Mouse (Mus musculus): Measurements from ENCODE around the gene Snf8. TPM values are rescaled to one million over a fixed set of nuclear protein-coding genes. Genes with fewer than 3 reads are reported as not detected.
A peak's percentile ranks its signal among the peaks of the same experiment; 100 is the strongest.

Gene Snf8
- polyA plus RNA-seq, 1 experiment from 2014 or later = 96.0 TPM

DNA sequence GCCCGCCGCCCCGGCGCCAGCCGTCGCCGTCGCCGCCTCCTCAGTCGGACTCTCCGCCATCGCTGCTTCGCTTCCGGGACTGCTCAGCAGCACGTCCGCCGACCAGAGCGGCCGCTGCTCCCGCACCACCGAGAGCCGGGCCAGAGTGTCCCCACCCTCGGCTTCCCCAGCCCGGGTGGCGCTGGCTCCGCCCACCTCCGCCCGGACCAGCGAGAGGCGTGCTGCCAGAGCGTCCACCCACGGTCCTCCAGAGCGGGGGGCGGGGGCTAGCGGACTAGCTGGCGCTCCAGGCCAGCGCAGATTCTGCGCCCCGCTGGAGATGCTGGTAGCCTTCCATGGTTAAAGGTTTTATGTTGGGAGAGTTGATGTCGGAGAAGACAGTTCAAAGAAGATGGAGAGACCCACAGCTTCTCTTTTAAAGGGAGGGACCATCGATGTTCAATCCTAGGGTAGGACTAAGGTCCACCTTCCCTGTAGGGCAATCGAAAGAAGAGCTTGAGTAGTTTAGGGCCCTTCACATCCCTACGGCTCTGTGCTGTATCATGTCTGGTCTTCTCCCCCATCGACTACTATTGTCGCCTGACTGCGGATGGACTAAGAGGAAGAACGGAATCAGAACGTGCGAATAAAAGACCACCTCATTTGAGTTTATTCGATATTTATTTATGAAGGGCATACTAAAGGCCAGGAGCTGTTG is 30.7 kb downstream of the Snf8 start, which contains the start of gene Ube2z:
Gene Ube2z, minus strand, starts transcription at position 174 of the 697 bp plus-strand sequence.
- 6% methylated on average over 37 of the region's 50 CpGs for WGBS
- Histone ChIP-seq H3K4me2 (replicated peaks; ENCODE audit: low read depth, low read length) (peak within 1 kb of the TSS; percentile 90), H3K27ac (ENCODE audit: low read length) (peak within 1 kb of the TSS; percentile 88), H3K36me3 (ENCODE audit: insufficient read depth, low read length) (peaks cover 23% of the 10 kb centered on the region), H3K4me3 (ENCODE audit: low read length) (peak within 1 kb of the TSS; percentile 92), H3K9me3 (ENCODE audit: low read length) (no peaks in the 10 kb centered on the region), H3K9ac (replicated peaks; ENCODE audit: low read length) (peak within 1 kb of the TSS; percentile 95), H3K4me1 (ENCODE audit: insufficient read depth, low read length) (peaks cover 28% of the 10 kb centered on the region), H3K27me3 (ENCODE audit: insufficient read depth, low read length) (no peaks in the 10 kb centered on the region)
- peak; percentile 98 for ATAC-seq (ENCODE audit: low FRiP score, low TSS enrichment)

GRCm38 (mm10) chr11:96068231-96068630 is 33.5 kb downstream of the Snf8 start:
- Histone ChIP-seq H3K27me3 (ENCODE audit: insufficient read depth, low read length) (no peaks in the 10 kb centered on the region), H3K9ac (replicated peaks; ENCODE audit: low read length) (no peak overlapping the region), H3K4me1 (ENCODE audit: insufficient read depth, low read length) (peaks cover 17% of the 10 kb centered on the region), H3K36me3 (ENCODE audit: insufficient read depth, low read length) (peaks cover 27% of the 10 kb centered on the region), H3K4me2 (replicated peaks; ENCODE audit: low read depth, low read length) (no peak overlapping the region), H3K9me3 (ENCODE audit: low read length) (no peaks in the 10 kb centered on the region), H3K4me3 (ENCODE audit: low read length) (no peak overlapping the region), H3K27ac (ENCODE audit: low read length) (no peak overlapping the region)
- no peak for ATAC-seq (ENCODE audit: low FRiP score, low TSS enrichment)
- WGBS = 74% methylated on average over 5 of the region's 5 CpGs

GRCm38 (mm10) chr11:96070353-96070752 is 35.7 kb downstream of the Snf8 start:
- peaks cover 17% of the 10 kb centered on the region for H3K4me1 ChIP-seq (ENCODE audit: insufficient read depth, low read length)
- 81% methylated on average over 7 of the region's 7 CpGs for WGBS
- H3K36me3 ChIP-seq (ENCODE audit: insufficient read depth, low read length) = peaks cover 27% of the 10 kb centered on the region
- H3K4me2 ChIP-seq (replicated peaks; ENCODE audit: low read depth, low read length) = no peak overlapping the region
- H3K9ac ChIP-seq (replicated peaks; ENCODE audit: low read length) = no peak overlapping the region
- no peaks in the 10 kb centered on the region for H3K27me3 ChIP-seq (ENCODE audit: insufficient read depth, low read length)
- H3K9me3 ChIP-seq (ENCODE audit: low read length) = no peaks in the 10 kb centered on the region
- ATAC-seq (ENCODE audit: low FRiP score, low TSS enrichment) = no peak
- H3K4me3 ChIP-seq (ENCODE audit: low read length) = no peak overlapping the region
- H3K27ac ChIP-seq (ENCODE audit: low read length) = no peak overlapping the region

GRCm38 (mm10) chr11:96071013-96071412 is 36.3 kb downstream of the Snf8 start:
- Histone ChIP-seq H3K4me2 (replicated peaks; ENCODE audit: low read depth, low read length) (no peak overlapping the region), H3K36me3 (ENCODE audit: insufficient read depth, low read length) (peaks cover 27% of the 10 kb centered on the region), H3K4me1 (ENCODE audit: insufficient read depth, low read length) (peaks cover 11% of the 10 kb centered on the region), H3K9ac (replicated peaks; ENCODE audit: low read length) (no peak overlapping the region), H3K27me3 (ENCODE audit: insufficient read depth, low read length) (no peaks in the 10 kb centered on the region), H3K27ac (ENCODE audit: low read length) (no peak overlapping the region), H3K4me3 (ENCODE audit: low read length) (no peak overlapping the region), H3K9me3 (ENCODE audit: low read length) (no peaks in the 10 kb centered on the region)
- WGBS = 90% methylated on average over 1 of the region's 1 CpGs
- ATAC-seq (ENCODE audit: low FRiP score, low TSS enrichment) = no peak

DNA sequence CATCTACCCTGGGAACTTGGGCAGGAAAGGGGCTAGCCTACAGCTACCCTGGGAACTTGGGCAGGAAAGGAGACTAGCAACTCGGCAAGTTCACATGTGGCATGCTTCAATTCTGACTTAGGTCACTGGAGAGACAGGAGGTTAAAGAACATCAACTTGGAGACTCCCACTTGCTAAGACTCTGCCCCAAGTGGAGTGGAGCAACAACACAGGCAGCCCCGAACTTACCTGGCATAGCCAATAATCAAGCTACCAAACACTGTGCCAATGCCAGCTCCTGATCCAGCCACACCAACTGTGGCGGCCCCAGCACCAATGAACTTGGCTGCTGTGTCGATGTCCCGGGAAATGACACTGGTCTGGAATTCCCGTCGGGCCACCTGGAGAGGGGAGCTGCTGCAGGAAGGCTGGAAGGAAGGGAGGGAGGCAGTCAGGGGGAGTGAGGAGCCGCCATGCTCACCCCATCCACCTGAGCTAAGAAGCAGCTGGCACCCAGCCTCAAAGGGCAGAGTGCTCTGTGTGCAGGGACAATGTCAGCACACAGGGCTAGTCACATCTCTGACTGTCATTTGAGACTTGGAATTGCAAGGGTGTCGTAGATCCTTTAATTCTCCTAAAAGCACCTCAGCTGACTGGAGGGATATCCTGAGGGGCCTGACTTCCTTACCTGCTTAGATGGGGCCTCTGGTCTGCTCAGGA is 38.8 kb downstream of the Snf8 start:
- Histone ChIP-seq H3K9ac (replicated peaks; ENCODE audit: low read length) (peak overlapping the region; percentile 94; the same call in 1 of the 2 replicates), H3K36me3 (ENCODE audit: insufficient read depth, low read length) (peaks cover 27% of the 10 kb centered on the region), H3K4me3 (ENCODE audit: low read length) (peak overlapping the region; percentile 92; the same call in 1 of the 2 replicates), H3K4me2 (replicated peaks; ENCODE audit: low read depth, low read length) (peak overlapping the region; percentile 91), H3K9me3 (ENCODE audit: low read length) (no peaks in the 10 kb centered on the region), H3K27me3 (ENCODE audit: insufficient read depth, low read length) (no peaks in the 10 kb centered on the region), H3K27ac (ENCODE audit: low read length) (no peak overlapping the region), H3K4me1 (ENCODE audit: insufficient read depth, low read length) (peaks cover 11% of the 10 kb centered on the region)
- WGBS = 55% methylated on average over 8 of the region's 9 CpGs
- ATAC-seq (ENCODE audit: low FRiP score, low TSS enrichment) = no peak

DNA sequence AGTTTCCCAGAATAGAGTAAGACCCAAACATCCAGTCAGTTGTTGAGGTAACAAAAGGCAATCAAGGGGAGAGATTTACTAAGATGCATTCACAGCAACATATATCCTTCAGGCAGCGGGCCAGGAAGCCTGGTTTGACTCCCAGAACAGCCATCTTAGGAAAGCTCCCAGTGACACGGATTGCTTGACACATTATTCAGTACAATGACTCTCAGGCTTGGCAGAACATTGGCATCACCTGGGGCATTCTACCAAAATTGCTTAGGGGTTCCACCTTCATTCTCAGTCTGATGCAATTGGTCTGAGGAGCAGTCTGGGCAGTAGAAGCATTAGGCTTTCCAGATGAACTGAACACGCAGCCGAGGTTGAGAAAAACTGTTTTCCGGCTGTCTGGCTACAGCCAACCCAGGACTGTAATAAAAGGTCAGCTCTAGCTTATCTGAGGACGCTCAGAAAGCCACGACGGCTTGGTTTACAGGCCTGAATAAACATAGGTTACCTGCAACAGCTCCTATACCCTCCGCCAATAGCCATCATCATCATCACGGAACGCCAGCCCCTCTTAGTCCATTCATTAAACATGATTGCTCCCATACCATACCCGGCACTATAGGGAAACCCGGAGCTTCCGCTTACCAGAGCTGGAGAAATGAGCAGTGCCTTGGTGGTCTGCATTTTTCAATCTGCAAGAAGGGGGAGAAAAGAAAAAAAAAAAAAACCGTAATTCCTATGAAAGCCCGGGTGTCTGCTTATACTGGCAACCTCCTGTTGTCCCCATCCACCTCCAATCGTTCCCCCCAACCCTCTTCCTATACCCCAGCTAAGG is 39.9 kb downstream of the Snf8 start:
- Histone ChIP-seq H3K4me3 (ENCODE audit: low read length) (peak overlapping the region; percentile 92), H3K27ac (ENCODE audit: low read length) (peak overlapping the region; percentile 92), H3K4me1 (ENCODE audit: insufficient read depth, low read length) (peaks cover 11% of the 10 kb centered on the region), H3K27me3 (ENCODE audit: insufficient read depth, low read length) (no peaks in the 10 kb centered on the region), H3K9me3 (ENCODE audit: low read length) (no peaks in the 10 kb centered on the region), H3K36me3 (ENCODE audit: insufficient read depth, low read length) (peaks cover 24% of the 10 kb centered on the region), H3K9ac (replicated peaks; ENCODE audit: low read length) (peak overlapping the region; percentile 94), H3K4me2 (replicated peaks; ENCODE audit: low read depth, low read length) (peak overlapping the region; percentile 91)
- 9% methylated on average over 17 of the region's 17 CpGs for WGBS
- ATAC-seq (ENCODE audit: low FRiP score, low TSS enrichment) = no peak

GRCm38 (mm10) chr11:96075177-96075508 is 40.5 kb downstream of the Snf8 start:
- Histone ChIP-seq H3K9ac (replicated peaks; ENCODE audit: low read length) (peak overlapping the region; percentile 94), H3K4me2 (replicated peaks; ENCODE audit: low read depth, low read length) (peak overlapping the region; percentile 91), H3K4me3 (ENCODE audit: low read length) (peak overlapping the region; percentile 92), H3K36me3 (ENCODE audit: insufficient read depth, low read length) (peaks cover 19% of the 10 kb centered on the region), H3K27ac (ENCODE audit: low read length) (peak overlapping the region; percentile 92), H3K9me3 (ENCODE audit: low read length) (no peaks in the 10 kb centered on the region), H3K4me1 (ENCODE audit: insufficient read depth, low read length) (peaks cover 11% of the 10 kb centered on the region), H3K27me3 (ENCODE audit: insufficient read depth, low read length) (no peaks in the 10 kb centered on the region)
- ATAC-seq (ENCODE audit: low FRiP score, low TSS enrichment) = no peak
- WGBS = 0% methylated on average over 15 of the region's 15 CpGs

DNA sequence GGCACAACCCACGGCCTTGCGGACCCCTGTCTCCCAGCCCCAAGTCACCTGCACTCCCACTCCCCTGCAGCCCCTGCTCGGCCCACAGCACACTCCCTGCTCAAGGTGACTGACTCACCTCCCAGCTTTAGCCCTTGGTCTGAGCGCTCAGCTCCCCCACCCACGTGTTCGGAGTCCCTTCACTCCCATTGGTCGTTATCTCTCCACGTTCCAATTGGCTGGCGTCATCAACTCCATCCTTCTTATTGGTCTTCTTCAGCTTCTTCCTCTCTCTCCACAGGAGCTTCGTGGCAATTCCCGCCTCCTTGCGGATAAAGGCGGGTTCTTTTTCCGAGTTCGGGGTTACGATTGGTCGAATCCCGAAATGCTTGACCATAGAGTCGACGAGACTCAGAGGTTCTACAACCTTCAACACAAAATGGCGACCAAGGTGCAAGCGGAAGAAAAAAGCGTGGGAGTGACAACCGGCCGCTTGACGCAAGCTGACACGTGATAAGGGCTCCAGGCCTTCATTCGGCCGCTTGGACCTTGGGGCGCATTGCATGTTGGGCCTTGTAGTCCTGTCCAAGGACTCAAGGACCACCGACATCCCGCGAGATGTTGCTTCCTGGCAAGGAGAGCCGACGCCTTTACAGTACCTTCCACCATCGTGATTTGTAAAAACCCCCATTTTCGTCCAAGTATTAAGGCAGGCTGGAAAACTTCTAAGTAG is 41.0 kb downstream of the Snf8 start, which contains the start of gene Atp5g1:
Gene Atp5g1, minus strand, starts transcription at position 162 of the 712 bp plus-strand sequence.
- Histone ChIP-seq H3K4me1 (ENCODE audit: insufficient read depth, low read length) (peaks cover 11% of the 10 kb centered on the region), H3K9me3 (ENCODE audit: low read length) (no peaks in the 10 kb centered on the region), H3K27me3 (ENCODE audit: insufficient read depth, low read length) (no peaks in the 10 kb centered on the region), H3K4me3 (ENCODE audit: low read length) (peak within 1 kb of the TSS; percentile 92), H3K27ac (ENCODE audit: low read length) (peak within 1 kb of the TSS; percentile 92), H3K4me2 (replicated peaks; ENCODE audit: low read depth, low read length) (peak within 1 kb of the TSS; percentile 91), H3K36me3 (ENCODE audit: insufficient read depth, low read length) (peaks cover 14% of the 10 kb centered on the region), H3K9ac (replicated peaks; ENCODE audit: low read length) (peak within 1 kb of the TSS; percentile 94)
- ATAC-seq (ENCODE audit: low FRiP score, low TSS enrichment) = peak; percentile 98
- under 1% methylated on average over 37 of the region's 37 CpGs for WGBS
